Mouse (Mus musculus) adipocyte (in vitro differentiated cells): ENCODE measurements around the gene Tmsb4x.

Experiments
- DNase-seq: peaks from one replicate; pipeline ENCODE4 v3.0.0-alpha.2; 2016; ENCODE audit warnings: low spot score

Gene Tmsb4x

GRCm38 (mm10) chrX:167208978-167209754 lies at the start of gene Tmsb4x:
Gene Tmsb4x, minus strand, starts transcription at chrX:167209315.
- DNase-seq: peak; percentile 32

DNA sequence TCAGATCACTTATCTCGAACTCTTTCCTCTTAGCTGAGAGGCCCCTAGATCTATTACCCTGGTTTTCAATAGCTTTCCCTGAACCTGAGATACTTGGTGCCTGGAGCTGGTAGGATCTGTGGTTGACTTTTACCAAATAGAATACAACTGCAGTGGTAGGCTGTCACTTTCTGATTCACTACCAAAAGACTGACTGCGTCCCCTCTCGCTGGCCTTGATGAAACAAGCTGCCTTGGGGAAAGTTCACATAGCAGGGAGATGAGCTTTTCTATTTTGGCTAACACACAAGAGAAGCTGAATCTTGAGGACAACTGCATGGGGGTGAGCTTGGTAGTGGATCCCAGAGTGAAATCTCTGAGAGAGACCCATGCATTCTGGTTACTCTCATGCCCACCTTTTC lies 32.6 kb upstream of the Tmsb4x start:
- DNase-seq: no peak

- no peak for DNase-seq
Observed at GRCm38 (mm10) chrX:167239293-167239921, 30.3 kb upstream of the Tmsb4x start.

DNA sequence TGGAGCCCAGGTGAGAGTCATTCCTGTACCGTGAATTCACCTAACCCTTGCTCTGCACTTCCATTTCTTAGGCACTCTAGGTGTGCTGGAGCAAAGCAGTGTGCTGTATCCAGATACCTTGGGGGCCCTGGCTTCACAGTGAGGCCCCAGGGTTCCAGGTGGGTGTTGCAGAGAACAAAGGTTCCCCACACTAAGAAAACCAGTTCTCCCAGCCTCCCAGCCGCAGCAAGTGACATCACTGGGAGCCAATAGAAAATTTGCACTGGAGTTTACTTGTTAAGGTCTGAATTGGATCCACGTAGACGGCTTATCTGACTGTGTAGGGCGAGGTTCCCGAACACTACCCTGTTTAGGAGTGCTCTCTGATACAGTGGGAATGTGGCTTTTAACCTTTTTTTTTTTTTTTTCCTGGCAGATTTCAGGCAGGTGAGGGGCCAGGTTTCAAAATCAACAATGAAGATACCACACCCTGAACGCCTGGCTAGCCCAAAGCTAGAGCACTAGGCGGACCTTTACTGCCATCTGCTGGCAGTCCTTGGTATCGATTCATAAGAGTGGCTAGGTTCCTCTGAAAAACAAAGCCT lies 24.1 kb upstream of the Tmsb4x start:
- peak; percentile 75 for DNase-seq

DNA sequence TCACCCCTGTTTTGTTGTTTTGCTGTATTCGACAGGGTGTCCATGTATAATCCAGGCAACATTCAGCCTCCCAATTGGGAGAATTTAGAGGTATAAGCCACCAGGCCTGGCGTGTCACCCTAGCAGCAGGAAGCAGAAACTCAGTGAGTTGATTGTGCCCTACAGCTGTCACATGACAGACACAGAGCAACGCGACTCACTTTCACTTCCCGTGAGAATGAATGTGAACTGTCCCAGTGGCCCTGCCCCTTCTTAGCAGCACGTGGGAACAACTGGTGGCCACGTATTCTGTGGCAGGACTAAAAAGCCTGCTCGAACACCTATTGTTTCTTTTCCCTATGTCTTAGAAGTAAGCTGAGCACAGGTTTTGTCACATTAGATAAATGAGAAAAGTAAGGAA lies 22.0 kb upstream of the Tmsb4x start:
- no peak for DNase-seq

- DNase-seq: no peak
Observed at GRCm38 (mm10) chrX:167229819-167230218, 20.7 kb upstream of the Tmsb4x start.

DNA sequence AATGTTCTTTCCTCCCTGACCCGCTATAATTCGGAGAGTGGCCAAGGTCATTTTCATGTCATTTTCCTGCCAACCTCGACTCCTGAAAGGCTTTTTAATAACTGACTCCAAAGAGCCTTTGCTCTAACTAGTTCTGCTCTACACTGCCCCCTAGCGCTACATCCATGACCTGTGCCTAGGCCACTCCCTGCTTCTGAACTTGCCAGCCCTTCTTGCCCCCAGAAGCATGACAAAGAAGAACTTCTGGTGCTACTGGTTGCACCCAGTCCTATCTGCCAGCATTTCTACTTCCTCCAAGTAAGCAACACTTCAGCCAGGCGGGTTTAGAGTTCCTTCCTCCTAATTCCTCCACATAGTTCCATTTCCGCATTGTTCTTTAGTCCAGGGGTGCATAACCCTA lies 20.1 kb upstream of the Tmsb4x start:
- DNase-seq: peak; percentile 43

- DNase-seq: no peak
Observed at GRCm38 (mm10) chrX:167227756-167228155, 18.6 kb upstream of the Tmsb4x start.

DNA sequence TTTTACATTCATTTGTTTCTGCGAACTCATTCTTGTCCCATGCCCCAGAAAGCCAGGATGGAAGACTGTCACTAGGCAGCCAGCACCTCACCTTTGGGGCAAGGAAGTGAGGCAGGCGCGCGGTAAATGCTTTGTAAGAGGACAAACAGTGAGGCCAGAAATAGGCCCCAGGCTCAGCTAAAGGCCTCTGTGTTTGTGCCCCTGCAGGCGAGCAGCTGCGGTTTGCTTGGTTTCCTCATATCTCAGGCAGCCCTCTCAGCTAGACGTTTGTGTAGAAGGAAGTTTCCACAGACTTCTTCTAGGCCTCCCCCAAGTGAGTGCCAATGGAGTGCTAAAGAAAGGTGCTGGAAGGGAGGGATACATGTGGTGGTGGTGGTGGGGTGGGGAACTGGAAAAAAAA lies 18.0 kb upstream of the Tmsb4x start:
- no peak for DNase-seq

DNA sequence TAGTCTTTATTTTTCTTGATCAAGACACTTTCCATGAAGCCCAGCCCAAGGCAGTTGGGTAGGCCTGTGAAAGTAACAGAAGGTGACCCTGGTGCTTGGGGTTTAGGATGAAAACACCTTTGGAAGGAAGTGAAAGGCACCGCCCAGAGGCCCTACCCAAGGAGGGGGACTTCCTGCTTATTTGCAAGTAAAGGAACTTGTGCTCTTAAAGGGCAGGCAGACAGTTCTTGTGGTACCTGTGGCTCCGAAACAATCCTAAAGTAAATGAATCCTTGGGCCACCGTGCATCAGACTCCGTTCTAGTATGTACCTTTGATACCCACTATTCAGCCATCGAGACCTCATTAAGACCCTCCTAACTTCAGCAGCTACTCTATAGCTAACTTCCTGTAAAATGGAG lies 17.5 kb upstream of the Tmsb4x start:
- no peak for DNase-seq

DNA sequence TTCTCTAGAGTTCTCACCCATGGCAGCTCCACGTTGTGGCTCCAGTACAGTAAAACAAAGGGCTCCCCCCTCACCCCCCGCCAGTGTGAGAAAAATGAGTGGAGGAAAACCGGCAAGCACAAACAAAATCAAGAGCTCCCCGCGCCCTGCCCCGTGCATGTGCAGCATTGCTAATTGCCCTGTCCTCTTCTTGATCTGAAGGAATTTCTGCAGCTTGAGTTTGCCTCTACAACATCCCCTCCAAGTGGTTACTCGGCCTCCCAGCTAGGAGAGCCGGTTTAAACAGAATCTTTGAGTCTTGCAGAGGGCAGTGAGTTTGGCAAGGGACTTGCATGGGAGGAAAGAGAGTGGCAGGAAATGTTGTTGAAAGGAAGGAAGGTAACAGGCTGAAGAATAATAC lies 3.6 kb upstream of the Tmsb4x start:
- no peak for DNase-seq

GRCm38 (mm10) chrX:167211871-167212555 lies 2.9 kb upstream of the Tmsb4x start:
- DNase-seq: no peak

- DNase-seq: no peak
Observed at GRCm38 (mm10) chrX:167210319-167210728, 1.2 kb upstream of the Tmsb4x start.

DNA sequence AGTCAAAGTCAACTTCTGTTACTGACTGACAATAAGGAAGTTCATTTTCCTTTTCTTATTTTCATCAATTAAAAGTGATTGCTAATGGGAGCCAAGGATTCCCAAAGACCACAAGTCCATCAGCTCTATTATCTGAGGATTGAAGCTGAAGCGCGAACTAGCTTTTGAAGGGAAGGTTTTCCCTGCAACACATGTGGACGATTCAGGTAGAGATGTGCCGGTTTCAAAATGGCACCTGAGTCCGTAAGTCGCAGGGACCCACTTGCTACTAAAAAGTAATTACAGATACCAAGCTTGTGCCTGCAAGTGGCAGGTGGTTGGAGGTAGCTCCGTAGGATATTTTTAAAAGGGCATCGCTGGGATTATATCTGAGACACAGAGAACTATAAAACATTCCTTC lies 713 bp upstream of the Tmsb4x start:
- DNase-seq: no peak

GRCm38 (mm10) chrX:167208506-167208820 lies 652 bp downstream of the Tmsb4x start:
- peak; percentile 5 for DNase-seq

GRCm38 (mm10) chrX:167207741-167208505 lies 1.2 kb downstream of the Tmsb4x start:
- DNase-seq: peak; percentile 4

DNA sequence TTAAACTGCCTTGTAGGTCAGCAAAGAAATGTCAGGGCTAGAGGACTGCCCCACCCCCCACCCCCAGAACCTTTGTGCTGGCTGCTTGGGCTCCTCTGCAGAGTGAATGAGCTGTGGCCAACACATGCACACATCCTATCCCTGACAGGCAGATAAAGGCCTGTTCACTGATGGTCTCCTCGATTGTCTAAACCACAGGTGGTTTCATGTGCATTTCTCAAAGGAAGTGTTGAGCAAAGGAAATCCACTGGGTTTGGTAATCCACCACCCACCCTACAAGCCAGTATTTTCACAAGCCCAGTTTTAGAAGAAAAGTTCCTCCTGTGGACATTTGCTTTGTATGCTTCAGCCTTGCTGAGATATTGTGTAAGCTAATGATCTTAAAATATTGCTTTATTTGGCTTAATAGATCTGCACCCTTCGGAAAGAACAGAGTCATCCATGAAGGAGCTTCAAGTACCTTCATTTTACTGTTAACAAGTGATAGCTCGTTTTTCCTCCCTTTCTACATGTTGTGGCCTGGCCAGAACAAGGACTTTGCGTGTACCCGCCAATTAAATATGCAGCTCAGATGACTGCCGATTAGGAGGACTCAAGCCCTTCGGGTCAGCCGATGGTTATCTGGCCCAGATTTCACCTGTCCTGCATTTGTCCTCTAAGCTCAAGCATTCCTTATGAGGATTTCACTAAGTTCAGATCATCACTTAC lies 3.1 kb downstream of the Tmsb4x start:
- no peak for DNase-seq

GRCm38 (mm10) chrX:167201365-167201764 lies 7.8 kb downstream of the Tmsb4x start:
- no peak for DNase-seq

GRCm38 (mm10) chrX:167195228-167195649 lies 13.9 kb downstream of the Tmsb4x start:
- no peak for DNase-seq

GRCm38 (mm10) chrX:167186306-167186705 lies 22.8 kb downstream of the Tmsb4x start:
- no peak for DNase-seq

DNA sequence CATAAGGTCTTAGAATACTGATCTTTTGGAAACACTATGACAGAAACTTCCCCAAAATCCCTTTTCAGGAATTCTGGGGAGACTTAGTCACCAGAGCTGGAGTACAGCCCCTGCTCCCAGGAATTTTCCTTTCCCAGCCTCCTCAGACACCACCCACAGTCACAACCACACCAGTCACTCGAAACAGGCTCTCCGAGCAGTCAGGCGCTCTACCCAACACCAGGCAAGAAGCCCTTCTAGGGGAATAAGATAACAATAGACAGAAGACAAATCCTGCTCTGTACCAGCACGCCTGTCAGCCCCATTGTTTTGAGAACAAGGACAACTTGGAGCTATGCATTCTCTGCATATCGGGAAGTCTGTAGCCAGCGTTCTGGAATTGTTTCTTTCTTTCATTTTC lies 25.6 kb downstream of the Tmsb4x start:
- DNase-seq: no peak
